Mouse (Mus musculus): Measurements from ENCODE around the gene Mcf2l. TPM values are rescaled to one million over a fixed set of nuclear protein-coding genes. Genes with fewer than 3 reads are reported as not detected.

Gene Mcf2l
- total RNA-seq (2021), result 100 to 1,000 TPM; 225 to 238 TPM
- long read RNA-seq, experiment 1, full-length matches to known transcripts, result 11 of 104 reads
- long read RNA-seq, experiment 1, partial matches to known transcripts, result 27 of 104 reads
- long read RNA-seq, experiment 1, other reads (novel, unspliced or antisense), result 66 of 104 reads
- long read RNA-seq, experiment 2, full-length matches to known transcripts, result 10 of 157 reads
- long read RNA-seq, experiment 2, partial matches to known transcripts, result 56 of 157 reads
- long read RNA-seq, experiment 2, other reads (novel, unspliced or antisense), result 91 of 157 reads

DNA sequence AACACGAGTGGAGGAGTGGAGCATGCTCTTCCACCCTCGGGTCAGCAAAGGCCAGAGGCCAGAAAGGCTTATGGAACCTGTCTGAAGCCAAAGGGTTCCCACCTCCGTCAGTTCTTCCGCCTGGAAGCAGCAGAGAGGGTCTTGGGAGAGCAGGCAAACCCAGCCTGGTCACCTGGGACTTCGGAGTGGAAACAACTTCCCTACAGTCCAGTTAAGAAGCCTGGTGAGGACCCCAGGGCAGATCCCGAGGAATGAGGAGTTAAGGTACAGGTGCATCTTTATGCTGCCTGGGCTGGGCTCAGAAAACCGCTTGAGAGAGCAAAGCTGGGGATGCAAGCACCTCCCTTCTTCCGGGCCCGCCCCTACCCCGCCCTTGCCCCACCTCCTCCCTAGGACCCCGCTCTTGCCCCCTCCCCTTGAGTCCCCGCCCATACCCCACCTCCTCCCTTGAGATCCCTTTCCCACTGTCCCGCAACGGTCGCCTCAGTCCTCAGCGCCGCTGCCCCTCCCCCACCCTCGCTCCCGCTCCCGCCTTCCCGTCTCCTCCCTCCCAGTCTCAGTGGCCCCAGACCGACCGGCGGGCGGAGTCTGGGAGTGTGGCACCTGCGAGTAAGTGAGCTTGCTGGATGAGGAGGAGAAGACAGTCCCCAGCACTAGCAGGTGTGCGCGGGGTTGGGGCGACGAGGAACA lies at the start of gene Mcf2l:
Gene Mcf2l (plus strand): TSS at position 450 of the 690 bp plus-strand sequence.
- Histone ChIP-seq H3K4me3 (peak within 1 kb of the TSS; percentile 63), H3K27ac (no peak within 1 kb of the TSS)
- DNase-seq (ENCODE audit: low spot score in 2 of 2), result peak; percentile 14 to 42
- TF ChIP-seq CTCF (conservative IDR thresholded peaks at IDR 0.05), result no peak

DNA sequence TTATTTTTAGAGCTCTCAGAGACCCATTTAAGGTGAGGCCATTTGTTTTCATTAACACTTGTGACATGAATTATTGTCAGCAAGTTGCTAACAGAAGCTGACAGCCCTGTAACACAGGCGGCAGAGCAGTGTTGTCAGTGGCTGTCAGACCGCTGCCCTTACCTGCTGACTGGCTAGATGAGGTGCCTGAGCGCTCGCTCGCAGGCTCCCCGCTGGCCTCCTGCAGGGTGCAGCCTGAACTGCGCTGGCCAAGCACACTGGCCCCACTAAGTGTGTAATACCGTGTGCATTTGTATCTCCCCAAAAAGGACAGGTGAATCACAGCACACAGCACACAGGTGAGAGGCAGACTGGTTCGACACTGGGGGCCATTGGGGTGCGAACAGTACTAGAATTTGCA lies 49.0 kb upstream of the Mcf2l start:
- H3K4me3 ChIP-seq, result no peak overlapping the region
- DNase-seq (ENCODE audit: low spot score in 2 of 2), result no peak
- no peak; the same call in 1 of the 2 replicates for TF ChIP-seq CTCF (conservative IDR thresholded peaks at IDR 0.05)
- H3K27ac ChIP-seq, result no peak overlapping the region

GRCm38 (mm10) chr8:12825236-12825635 lies 48.4 kb upstream of the Mcf2l start:
- no peak for TF ChIP-seq CTCF (conservative IDR thresholded peaks at IDR 0.05)
- DNase-seq (ENCODE audit: low spot score in 2 of 2), result no peak
- H3K4me3 ChIP-seq, result no peak overlapping the region
- no peak overlapping the region for H3K27ac ChIP-seq

GRCm38 (mm10) chr8:12825686-12826237 lies 47.8 kb upstream of the Mcf2l start:
- DNase-seq (ENCODE audit: low spot score in 2 of 2), result no peak
- TF ChIP-seq CTCF (conservative IDR thresholded peaks at IDR 0.05), result no peak
- H3K4me3 ChIP-seq, result no peak overlapping the region

DNA sequence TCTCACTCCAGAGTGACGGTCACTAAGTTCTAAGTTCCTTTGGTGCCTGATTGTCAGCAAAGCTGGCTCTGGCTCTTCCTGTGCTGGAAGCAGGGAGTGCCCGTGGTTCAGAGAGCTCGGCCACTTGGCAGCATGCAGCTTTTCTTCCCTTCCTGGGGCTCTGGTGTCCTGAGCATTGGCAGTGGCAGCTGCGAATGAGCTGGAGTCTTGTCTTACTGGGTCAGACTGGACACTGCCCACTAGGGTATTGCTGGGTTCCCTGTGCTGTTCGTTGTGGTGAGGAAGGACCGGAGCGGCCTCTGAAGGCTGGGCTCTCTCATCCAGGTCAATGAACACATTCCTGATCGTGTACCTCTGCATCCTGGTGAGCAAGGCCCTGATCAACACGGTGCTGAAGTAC lies 46.5 kb upstream of the Mcf2l start:
- no peak for TF ChIP-seq CTCF (conservative IDR thresholded peaks at IDR 0.05)

More at GRCm38 (mm10) chr8:12825686-12826237, 47.8 kb upstream of the Mcf2l start:
- no peak overlapping the region for H3K27ac ChIP-seq

DNA sequence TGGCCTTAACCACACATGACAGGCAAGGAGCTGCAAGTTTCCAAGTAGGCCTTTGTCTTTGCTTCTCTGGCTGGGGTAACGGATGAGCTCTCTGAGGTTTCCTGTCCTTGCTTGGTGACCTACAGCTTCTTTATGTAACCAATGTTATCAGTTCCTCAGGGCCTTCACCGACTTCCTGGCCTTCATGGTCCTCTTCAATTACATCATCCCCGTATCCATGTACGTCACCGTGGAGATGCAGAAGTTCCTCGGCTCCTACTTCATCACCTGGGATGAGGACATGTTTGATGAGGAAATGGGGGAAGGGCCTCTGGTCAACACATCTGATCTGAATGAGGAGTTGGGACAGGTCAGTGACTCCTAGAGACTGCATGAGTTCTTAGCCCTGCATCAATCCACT lies 45.3 kb upstream of the Mcf2l start:
- DNase-seq (ENCODE audit: low spot score in 2 of 2), result no peak
- Histone ChIP-seq H3K4me3 (no peak overlapping the region), H3K27ac (no peak overlapping the region)
- TF ChIP-seq CTCF (conservative IDR thresholded peaks at IDR 0.05), result no peak

More for the DNA sequence above, 46.5 kb upstream of the Mcf2l start:
- no peak for DNase-seq (ENCODE audit: low spot score in 2 of 2)
- Histone ChIP-seq H3K4me3 (no peak overlapping the region), H3K27ac (no peak overlapping the region)

DNA sequence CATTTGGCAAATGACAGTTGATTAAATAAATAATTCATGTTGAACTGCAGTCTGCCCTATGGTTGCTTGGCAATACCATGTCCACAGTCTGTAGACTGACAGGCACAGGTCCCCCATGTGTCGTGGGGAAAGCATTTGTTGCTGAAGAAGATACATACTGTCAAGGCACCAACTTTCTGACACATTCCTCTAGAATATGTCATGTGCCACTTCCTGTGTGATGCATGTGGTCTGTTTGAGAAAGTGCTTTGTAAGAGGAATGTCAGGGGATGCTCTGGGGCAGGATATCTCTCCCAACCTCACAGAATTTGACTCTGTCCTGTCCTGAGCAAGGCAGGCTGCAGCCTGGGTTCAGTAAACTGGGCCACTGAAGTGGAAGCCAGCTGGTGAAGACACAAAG lies 44.2 kb upstream of the Mcf2l start:
- DNase-seq (ENCODE audit: low spot score in 2 of 2), result no peak
- Histone ChIP-seq H3K4me3 (no peak overlapping the region), H3K27ac (no peak overlapping the region)
- no peak for TF ChIP-seq CTCF (conservative IDR thresholded peaks at IDR 0.05)

- Histone ChIP-seq H3K4me3 (no peak overlapping the region), H3K27ac (no peak overlapping the region)
- DNase-seq (ENCODE audit: low spot score in 2 of 2), result no peak
- TF ChIP-seq CTCF (conservative IDR thresholded peaks at IDR 0.05), result no peak
Observed at GRCm38 (mm10) chr8:12831659-12832589, 41.7 kb upstream of the Mcf2l start.

DNA sequence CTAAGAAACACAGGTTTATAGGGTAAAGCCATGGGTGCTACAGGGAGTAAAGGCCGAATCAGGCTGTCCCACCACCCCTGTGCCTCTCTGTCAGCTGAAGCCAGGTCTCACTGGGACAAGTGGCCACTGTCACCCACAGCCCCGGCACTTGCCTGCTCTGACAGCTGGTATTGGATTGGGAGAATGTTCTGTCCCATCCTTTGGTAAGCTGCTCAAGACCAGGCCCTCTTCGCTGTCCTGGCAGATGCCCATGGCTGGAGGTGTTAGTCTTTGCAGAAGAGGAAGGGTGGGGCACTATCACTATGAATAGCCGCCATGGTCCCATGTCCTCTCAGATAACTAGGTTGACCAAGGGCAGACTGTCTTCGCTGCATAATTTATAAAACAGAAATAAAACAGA lies 40.0 kb upstream of the Mcf2l start:
- TF ChIP-seq CTCF (conservative IDR thresholded peaks at IDR 0.05), result no peak
- no peak for DNase-seq (ENCODE audit: low spot score in 2 of 2)
- no peak overlapping the region for H3K27ac ChIP-seq
- H3K4me3 ChIP-seq, result no peak overlapping the region

DNA sequence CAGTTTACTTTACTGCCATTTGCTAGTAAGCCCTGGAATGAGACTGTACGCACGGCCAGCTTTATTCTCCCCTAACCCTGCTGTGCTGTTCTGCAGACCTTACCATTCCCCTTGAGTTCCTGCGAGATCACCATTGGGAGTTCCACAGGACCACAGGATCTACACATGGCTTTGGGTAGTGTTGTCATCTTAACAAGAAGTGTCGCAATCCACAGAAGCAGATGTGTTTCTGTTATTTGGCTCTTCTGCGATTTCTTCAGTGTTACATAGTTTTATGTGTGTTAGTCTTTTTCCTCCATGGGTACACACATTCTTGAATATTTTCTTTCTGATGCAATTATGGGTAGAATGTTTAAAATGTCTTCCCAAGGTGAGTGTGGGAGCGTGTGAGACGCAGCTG lies 32.8 kb upstream of the Mcf2l start:
- DNase-seq (ENCODE audit: low spot score in 2 of 2), result no peak
- Histone ChIP-seq H3K4me3 (no peak overlapping the region), H3K27ac (no peak overlapping the region)
- TF ChIP-seq CTCF (conservative IDR thresholded peaks at IDR 0.05), result no peak

- TF ChIP-seq CTCF (conservative IDR thresholded peaks at IDR 0.05), result no peak
- no peak for DNase-seq (ENCODE audit: low spot score in 2 of 2)
- no peak overlapping the region for H3K4me3 ChIP-seq
Observed at GRCm38 (mm10) chr8:12842342-12842995, 31.1 kb upstream of the Mcf2l start.

GRCm38 (mm10) chr8:12844347-12844950 lies 29.2 kb upstream of the Mcf2l start:
- H3K27ac ChIP-seq, result no peak overlapping the region
- no peak for DNase-seq (ENCODE audit: low spot score in 2 of 2)
- no peak overlapping the region for H3K4me3 ChIP-seq
- TF ChIP-seq CTCF (conservative IDR thresholded peaks at IDR 0.05), result no peak

More at GRCm38 (mm10) chr8:12842342-12842995, 31.1 kb upstream of the Mcf2l start:
- no peak overlapping the region for H3K27ac ChIP-seq
